Mouse (Mus musculus) ES-E14 (cell line): ENCODE measurements at regions not wholly inside any gene's neighbourhood (a gene's known extent, or its start where the extent isn't known, plus 50 kb on each side); places are given as distances from the start of the nearest gene placed in this dataset.

Experiments
- CHD2 ChIP-seq: IDR thresholded peaks from 2 replicates; pipeline ENCODE4 v1.6.1; 2014; ENCODE audit warnings: mild to moderate bottlenecking, low read depth, low read length, inconsistent platforms
- ZC3H11A ChIP-seq: IDR thresholded peaks from 2 replicates; pipeline ENCODE4 v1.6.1; 2012; ENCODE audit warnings: low read depth, mild to moderate bottlenecking, inconsistent platforms, low read length, borderline replicate concordance
- ZNF384 ChIP-seq: IDR thresholded peaks from 2 replicates; pipeline ENCODE4 v1.6.1; 2012; ENCODE audit warnings: low read depth, low read length, inconsistent platforms

- TF ChIP-seq CHD2 (no peak), ZC3H11A (peak; percentile 77; the same call in 1 of the 2 replicates), ZNF384 (no peak)
Measured at GRCm38 (mm10) chr4:153175660-153176059, 307.0 kb downstream of the Ajap1 start.
